Mouse (Mus musculus): ENCODE measurements at regions not wholly inside any gene's neighbourhood (a gene's known extent, or its start where the extent isn't known, plus 50 kb on each side); places are given as distances from the start of the nearest gene placed in this dataset.

DNA sequence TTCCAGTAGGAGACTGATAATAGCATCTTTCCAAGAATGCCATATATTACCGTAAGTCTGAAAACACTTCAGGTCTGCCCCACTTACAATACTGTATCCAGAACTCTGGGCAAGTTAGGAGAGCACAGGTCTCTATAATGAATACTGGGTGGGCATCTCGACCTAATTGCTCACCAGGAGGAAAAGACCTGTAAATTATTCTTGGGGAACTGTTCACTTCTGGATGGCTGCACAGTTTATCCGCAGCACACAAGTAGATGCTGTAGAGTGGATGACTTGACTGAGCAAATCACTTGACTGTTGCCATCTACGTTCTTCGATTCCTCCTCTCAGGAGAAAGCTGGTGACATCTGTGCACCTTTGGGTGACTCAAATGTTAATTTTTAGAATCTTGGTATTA lies 159.8 kb downstream of the Rpl36a-ps1 start:
- no peak for DNase-seq (ENCODE audit: low read depth, low spot score)

DNA sequence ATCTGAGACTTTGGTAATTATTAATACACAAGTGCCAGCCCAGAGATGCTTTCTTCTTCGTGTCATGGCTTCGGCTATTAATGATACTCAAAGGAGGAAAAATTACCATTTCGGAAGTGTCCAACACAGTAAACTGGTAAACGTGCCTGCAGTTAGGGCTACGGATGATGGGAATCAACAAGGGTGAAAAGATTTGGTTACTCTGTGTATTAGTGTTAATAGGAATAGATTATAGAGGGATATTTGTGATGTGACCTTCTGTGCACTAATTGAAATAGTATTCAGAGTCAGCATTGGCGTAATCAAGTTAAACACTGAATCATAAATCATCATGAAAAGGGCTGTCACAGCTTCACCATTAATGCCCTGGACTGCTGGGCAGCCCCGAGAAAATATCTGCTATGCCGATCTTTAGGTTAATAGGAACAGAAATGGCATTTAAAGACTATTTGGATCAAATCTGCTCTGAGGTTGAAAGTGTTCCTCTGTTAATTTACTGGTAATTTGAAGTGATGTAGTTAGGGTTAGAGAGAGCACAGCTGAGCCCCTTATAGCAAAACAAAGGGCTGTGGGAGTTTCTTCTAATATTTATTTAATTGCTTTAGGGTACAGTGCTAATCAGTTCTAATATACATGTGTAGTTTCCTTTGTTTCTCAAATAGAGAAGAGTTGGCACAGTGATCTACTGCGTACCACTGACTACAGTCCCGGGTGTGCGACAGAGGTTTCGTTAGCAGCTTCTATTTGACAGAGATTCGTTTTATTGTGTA lies 160.7 kb downstream of the Rpl36a-ps1 start:
- no peak for DNase-seq (ENCODE audit: low read depth, low spot score)

DNA sequence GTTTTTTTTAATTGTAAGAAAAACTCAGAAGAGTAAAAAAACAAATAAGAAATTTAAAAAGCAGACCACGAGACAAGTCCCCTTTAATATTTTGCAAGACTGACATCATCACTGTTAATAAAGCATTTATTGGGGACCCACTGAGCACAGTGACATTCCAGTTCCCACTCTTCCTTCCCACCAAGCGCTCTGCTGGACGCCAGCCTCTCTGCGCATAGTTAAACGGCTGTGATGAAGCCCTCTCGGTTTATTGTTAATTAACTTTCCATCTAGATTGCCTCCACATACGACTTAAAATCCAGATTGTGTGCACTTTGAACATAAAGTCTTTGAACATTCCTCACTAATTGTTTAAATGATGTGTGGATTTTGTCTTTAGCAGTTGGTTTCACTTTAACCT lies 161.7 kb downstream of the Rpl36a-ps1 start:
- DNase-seq (ENCODE audit: low read depth, low spot score), result no peak

DNA sequence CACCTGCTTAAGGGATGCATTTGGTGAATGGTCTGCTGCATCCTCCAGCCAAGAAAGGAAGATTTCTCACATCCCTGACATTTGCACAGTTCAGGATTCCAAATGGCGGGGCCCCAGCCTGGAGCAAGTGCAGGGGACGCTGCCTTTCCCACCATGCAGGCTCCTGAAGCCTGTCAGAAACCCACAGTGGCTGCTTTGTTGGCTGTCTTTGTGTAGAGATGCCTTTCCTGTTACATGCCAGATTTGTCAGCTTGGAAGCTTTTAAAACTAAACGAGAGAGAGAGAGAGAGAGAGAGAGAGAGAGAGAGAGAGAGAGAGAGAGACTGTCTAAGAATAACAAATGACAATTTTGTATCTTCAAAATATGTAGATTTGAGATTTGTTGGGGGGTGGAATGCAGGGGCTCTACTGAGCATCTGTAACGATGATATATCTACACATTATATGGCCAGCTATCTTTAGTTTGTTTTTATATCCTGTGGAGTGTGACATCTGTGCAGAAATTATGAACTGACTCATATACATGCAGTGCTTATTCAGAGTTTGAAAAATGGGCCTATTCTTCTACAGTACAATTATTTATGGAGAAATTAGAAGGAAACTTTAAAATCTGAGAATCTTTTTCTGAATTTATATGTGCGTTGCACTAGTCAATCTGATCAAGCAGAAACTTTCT lies 164.0 kb downstream of the Rpl36a-ps1 start:
- no peak for DNase-seq (ENCODE audit: low read depth, low spot score)

DNA sequence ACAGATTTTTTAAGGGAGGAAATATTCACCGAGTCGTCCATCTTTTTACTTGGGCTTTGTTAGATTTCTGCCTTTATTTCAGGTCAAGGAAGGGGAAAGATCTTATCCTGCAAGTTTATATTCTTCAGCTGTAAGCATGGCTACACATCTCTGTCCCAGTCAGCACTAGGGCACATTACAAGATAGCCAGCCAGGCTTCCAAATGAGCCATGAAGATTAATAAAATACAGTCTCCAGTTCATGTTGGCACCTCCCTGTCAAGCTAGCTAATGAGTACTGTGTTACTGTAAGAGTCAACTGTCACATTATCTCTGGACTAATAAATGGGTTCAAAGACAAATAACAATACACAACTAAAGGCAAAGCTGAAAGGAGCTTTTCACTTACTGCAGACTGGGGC lies 166.6 kb downstream of the Rpl36a-ps1 start:
- DNase-seq (ENCODE audit: low read depth, low spot score), result no peak

DNA sequence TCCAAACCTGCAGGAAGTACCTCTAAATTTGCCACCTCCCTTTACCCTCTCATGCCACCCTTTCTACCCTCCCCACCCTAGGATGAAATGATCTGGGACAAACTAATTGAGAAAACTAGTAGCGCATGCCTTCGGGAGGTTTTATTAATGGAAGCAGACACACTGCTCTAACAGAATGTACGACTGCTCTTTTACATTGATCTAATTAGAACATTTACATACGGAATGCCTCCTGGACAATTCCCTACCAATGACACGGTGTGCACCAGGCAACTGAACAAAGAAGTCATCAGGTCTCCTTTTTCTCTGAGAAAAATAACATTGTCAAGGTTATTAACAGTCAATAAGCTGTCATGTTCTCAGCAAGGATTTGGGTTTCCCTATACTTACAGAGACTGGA lies 180.5 kb downstream of the Rpl36a-ps1 start:
- DNase-seq (ENCODE audit: low read depth, low spot score), result no peak

DNA sequence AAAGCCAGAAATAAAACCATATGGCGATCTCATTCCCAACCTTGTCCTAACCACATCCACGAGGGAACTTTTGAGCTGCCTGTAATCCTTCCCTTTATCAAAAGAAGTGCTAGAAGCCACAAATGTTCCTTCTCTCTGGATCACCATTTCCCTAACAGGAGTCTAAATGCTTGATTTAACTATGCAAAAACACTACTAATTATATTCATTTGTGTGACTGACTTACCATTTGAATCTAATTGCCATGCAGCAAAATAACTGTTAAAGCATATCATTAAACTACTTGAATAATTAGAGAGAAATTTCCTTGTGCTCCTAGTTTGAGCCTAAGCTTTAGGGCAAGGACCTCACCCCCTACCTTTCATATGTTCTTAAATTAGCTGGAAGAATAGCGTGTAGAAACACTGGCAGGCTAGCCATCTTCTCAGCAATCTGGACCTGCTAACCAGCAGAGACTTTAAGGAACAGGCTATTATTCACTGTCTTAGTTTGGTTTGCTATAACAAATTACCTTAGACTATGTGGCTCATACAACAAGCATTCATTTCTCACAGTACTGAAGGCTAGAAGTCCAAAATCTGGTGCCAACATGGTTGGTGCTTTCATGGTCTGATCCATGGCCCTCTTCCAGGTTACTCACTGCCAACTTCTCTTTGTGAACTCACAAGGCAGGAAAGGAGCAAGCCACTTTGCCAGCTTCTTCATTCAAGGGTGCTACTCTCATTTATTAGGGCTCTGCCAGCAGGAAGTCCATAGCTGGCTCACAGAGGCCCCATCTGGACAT lies 183.7 kb downstream of the Rpl36a-ps1 start:
- DNase-seq (ENCODE audit: low read depth, low spot score), result no peak

DNA sequence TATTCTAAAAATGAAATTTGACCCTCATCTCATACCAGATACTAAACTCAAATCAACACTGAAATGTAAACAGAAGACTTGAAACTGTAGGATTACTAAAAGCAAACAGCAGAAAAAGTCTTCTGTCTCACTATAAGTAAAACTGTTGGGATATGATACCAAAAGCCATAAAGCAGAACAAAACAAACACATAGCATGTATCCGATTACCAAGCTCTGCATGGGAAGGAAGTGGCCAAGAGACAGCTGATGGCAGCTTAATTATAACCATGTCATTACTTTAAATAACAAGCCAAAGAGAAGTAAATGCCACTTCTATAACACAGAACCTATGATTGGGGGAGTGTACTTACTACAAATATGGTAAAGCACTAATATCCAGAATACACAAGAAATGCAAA lies 186.0 kb downstream of the Rpl36a-ps1 start:
- DNase-seq (ENCODE audit: low read depth, low spot score), result no peak

DNA sequence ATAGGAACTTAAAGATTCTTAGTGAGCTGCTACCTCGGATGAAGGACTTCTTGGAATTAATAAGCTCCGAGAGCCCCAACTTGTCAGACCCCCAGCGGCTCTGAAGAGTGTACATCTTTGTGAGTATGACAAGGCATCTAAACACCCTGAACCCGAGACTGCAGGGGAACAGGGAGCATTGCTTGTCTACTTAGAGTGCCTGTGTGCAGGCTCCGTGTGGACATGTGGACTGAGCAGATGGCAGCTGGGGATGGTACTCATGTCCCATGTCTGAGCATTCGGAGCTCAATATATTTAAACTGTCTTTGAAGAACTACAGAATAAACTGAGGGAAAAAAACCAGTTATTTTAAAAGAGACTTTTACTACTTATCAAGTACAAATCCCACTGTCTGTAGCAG lies 189.1 kb downstream of the Rpl36a-ps1 start:
- DNase-seq (ENCODE audit: low read depth, low spot score), result no peak

DNA sequence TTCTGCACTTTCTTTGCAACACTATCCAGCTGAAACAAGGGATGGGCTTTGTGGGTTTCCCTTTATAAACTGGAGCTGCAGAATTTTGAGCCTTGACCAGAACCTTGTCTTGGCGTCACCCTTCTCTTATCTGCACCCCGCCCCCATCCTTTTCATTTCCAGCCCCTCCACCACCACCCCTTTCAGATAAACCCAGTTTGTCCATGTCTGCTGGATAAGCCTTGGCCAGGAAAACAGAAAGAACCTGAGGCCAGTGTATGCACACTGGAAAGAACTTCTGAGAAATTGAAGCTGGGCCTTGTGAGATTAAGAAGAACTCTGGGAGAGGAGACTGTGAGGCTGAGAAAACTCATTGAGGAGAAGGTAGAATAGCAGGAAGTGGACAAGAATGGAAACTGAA lies 192.8 kb downstream of the Rpl36a-ps1 start:
- DNase-seq (ENCODE audit: low read depth, low spot score), result no peak

DNA sequence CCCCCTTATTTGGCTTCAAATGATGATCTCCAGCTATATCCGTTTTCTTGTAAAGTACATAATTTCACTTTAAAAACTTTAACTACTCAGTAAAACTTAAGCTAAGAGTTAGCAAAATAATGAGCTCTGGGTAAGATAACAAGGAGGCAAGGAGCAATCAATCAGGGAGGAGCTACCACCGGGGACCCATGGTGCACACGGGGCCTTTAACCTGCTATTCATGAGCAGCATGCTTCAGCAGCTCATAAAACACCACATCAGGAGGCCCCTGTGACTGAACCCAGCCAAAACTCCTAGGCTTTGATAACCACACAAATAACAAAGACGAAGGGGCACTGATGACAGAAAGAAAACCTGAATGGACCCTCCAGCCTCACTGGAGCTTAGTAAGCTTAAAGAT lies 202.1 kb downstream of the Rpl36a-ps1 start:
- no peak for DNase-seq (ENCODE audit: low read depth, low spot score)

DNA sequence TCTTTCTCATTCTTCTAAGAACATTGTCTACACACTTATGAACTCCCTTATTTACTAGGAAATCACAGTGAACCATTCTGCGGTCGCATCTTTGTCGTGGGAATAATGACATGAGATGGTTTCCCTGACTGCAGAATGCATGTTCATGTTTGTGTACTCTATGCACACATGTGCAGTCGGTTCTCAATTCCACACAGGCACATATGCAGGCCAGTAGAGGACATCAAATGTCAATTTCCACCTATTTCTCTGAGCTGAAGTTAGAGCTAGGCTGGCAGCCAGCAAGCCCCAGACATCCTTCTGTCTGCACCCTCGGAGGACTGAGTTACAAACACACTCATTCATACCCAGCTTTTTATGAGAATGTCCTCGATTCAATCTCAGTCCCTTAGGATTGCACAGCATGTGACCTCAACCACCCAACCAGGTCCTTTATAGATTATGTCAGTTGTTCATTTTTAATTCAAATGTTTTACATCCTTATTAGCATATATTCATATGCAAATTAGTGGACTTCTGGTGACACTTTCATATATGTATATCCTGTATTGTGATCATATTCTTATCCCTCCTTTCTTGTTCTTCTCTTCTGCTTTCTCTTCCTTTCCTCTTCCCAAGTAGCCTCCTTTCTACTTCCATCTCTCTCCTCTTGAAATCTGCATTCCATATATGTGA lies 202.7 kb downstream of the Rpl36a-ps1 start:
- DNase-seq (ENCODE audit: low read depth, low spot score), result no peak

DNA sequence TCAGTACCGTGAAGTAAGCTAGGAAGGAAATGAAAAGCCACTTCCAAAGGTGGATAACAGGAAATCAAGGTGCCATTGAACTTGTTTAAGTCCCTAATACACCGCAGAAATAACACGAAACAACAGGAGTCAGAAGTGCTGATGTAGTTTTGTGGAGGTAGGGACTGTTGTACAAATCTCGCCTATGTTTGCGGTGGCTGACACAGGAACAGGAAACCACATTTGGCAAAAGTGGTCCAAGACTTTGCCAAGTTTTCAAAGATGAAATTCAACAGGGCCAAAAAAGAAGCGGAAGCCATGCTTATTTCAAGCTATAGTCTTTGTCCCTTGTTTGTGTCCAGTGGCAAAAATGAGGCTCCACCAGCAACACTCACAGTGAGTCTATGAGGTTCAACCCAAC lies 204.3 kb downstream of the Rpl36a-ps1 start:
- no peak for DNase-seq (ENCODE audit: low read depth, low spot score)

DNA sequence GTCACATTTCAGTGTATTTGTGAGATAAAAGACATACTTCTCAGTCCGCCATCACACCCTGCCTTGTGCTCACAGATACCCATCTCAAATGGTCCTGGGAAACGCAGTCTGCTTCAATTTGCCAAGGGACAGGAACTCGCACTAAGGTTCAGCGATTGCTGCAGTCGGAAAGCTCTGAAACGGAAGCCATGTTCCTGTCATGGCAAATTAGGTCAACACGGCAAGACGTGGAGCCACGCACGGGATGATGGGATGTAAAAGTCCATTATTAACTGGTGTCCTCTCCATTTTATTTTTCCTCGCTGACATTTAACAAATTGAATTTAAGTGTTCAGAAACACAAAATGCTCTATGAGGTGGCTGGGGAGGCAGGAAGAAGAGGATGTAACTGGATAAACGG lies 212.4 kb downstream of the Rpl36a-ps1 start:
- DNase-seq (ENCODE audit: low read depth, low spot score), result no peak

DNA sequence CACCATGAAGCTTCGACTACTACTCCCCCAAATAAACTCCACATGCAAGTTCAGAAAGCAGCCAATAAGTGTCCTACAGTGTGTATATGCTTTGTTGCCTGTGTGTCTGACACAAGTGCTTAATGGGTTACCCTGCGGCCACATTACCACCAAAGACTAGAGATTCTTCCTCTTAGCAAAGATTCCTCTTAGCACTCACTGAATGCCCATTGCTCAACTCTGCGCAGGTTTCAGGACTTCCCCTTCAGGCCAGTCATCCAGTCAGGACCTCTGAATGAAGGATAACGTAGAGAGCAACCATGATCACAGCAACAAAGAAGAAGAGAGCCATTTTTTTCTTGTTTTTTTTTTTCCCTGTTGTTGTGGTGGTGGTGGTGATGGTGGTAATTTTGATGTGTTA lies 222.0 kb downstream of the Rpl36a-ps1 start:
- DNase-seq (ENCODE audit: low read depth, low spot score), result no peak

DNA sequence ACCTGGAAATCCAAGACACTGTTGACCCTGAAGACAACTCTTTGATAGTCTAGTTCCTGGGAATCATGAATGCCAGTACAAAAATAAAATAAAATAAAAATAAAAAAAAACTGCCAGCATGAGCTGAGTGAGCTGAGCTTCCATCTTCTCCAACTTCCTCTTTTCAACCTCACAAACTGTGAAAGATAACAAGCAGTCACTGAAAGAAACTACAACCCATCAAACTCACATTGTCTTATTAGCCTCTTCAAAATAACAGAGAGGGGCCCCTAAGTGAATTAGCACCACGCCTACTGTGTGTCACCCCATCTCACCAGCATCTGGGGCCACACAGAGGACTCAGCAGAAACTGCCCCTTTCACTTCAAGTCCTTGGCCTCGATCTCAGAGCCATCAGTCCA lies 225.3 kb downstream of the Rpl36a-ps1 start:
- DNase-seq (ENCODE audit: low read depth, low spot score), result no peak

DNA sequence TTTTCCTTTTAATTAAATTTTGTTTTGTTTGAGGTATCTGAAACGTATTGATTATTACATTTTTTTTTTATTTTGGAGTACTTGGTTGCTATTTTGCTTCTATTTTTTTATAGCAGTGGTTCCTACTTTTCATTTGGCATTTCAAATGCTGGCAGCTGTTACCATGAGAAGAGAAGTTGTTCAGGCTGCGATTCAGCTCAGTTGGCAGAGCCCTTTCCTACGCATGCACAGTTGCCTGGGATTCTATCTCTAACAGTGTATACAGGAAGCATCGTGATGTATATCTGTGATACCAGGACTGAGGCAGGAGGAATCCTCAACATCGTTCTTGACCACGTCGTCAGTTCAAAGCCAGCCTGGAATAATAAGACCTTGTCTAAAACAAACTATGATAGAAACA lies 226.6 kb downstream of the Rpl36a-ps1 start:
- no peak for DNase-seq (ENCODE audit: low read depth, low spot score)

DNA sequence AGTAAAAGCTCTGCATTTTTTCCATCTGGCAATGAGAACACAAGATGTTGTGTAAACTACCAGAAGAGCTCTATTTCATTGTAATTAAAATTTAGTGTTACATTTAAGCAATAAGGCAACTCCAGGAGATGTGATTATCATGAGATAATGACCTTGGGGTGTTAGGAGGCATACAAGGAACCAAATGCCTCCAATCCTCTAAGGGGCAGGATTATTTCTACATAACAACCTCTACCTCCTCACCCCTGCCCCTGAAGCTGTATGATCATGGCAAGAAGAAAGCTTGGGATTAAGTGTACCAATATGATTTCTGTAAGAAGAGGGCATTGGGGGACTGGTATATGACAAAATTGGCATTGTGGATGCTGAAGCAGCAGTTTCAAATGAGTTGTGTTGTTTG lies 228.8 kb downstream of the Rpl36a-ps1 start:
- no peak for DNase-seq (ENCODE audit: low read depth, low spot score)

DNA sequence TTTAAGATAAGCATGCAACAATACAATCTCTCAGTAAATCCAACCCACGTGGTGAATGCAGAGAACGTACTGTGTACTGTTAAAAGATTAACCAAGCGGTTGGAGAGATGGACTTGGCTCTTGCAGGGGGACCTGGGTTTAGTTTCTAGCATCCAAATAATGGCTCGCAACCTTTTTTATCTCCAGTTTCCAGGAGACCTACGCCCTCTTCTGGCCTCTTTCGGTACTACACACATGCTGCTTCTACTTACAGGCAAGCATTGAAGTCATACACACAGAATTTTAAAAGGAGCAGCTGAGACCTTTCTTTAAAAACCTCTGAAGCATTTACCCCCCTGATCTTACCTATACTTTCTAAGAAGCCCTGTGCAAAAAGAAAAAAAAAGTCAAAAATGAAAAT lies 243.4 kb downstream of the Rpl36a-ps1 start:
- no peak for DNase-seq (ENCODE audit: low read depth, low spot score)

DNA sequence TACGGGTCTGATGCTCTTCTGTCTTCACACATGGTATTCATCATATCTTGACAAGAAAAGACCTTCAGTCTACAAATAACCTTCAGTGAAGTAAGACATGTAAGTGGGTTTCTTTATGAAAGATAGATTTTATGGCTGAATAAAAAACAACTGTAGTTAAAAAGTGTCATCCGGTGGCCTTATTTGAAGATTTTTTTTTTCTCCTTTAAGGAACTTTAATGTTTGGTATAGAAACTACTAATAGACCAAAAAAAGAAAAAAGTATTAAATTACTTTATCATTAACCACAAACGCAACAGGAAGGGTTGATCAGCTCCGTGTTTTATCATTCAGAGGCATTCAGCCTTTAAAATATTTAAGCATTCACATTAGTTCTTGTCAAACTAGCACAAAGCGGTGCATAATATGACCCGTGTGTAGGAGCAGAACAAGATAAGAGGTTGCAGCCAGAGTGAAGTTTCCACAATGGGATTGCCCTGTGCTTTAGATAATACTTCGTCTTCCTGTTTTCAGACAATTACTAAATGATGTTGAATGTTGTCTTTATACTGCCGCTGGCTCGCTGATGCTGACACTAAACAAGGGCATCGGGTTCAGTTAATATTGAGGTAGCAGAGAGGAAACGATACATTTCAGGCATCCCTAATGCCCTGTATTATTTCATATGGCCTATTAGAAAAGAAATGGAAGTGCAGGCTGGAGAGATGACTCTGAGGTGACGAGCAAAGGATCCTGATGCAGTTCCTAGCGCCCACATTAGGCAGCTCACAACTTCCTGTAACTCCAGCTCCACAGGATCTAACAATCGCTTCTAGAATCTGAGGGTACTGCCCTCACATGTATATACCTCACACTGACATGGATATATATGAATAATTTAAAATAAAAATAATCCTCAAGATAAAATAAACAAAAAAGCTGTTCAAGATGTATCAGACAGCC lies 244.8 kb downstream of the Rpl36a-ps1 start:
- DNase-seq (ENCODE audit: low read depth, low spot score), result no peak

DNA sequence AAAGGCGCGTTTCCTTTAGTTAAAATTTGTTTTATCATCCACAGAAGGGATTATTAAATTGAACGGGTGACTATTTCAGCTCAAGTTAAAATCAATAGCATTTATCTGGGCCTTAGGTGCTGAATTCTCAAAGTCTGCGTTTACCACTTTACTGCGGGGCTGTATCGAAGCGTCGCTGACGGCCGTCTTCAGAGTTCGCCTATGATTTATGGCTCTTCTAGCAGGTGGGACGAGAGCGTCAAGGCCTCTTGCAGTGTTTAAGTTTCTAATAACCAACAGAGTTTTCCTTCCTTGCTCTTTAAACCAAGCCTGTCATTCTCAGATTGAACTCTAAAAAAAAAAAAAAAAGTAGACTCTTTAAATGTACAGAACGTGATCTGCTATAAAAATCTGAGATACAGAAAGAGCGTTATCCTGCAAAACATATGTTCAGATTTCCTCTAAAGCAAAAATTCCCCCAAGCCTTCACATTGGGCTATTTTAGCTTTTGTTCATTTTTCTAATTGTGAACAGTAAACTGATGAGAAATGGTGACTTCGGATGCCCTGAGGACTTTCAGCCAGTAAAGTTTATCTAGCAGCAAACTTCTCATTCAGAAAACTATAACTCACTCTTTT lies 246.9 kb downstream of the Rpl36a-ps1 start:
- DNase-seq (ENCODE audit: low read depth, low spot score), result no peak
